Mouse (Mus musculus): ENCODE data around the gene Ndufa4l2. TPM values are rescaled to one million over a fixed set of nuclear protein-coding genes. Genes with fewer than 3 reads are reported as not detected.

Ndufa4l2 gene
- polyA plus RNA-seq, 1 experiment from 2014 or later = 5.2 TPM

DNA sequence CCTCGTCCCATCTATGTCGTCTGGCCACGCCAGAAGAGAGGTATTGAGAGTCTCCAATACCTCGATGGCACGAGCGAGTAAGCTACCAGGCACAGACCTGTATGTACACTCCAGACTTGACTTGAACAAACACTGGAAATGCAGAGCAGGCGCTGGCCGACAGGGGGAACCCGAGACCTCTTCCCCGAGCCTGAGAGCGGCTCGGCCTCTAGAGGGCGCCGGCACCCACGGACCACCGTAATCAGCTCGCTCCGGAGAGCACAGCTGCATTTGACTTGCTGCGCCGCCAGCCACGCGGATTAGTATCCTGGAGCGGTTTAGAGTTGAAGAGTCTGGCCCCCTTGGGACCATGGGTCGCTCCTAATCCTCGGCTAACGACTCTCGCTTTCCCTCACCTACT is 2.0 kb upstream of the Ndufa4l2 start:
- H3K4me1 ChIP-seq = peaks cover 100% of the 10 kb centered on the region
- 0 out of 2 replicates have a peak, but pooled peaks cover 3% of the 10 kb centered on the region for H3K9me3 ChIP-seq (replicated peaks)
- peak overlapping the region; percentile 89 for H3K27ac ChIP-seq (replicated peaks)
- peak overlapping the region; percentile 62 for H3K4me3 ChIP-seq
- H3K27me3 ChIP-seq (ENCODE audit: low read depth, poor library complexity, severe bottlenecking) = peaks cover 100% of the 10 kb centered on the region
- under 1% methylated on average over 27 of the region's 27 CpGs for WGBS
- peak; percentile 97 for DNase-seq (ENCODE audit: low spot score)
- peaks cover 10% of the 10 kb centered on the region for H3K36me3 ChIP-seq

- peaks cover 99% of the 10 kb centered on the region for H3K4me1 ChIP-seq
- DNase-seq (ENCODE audit: low spot score) = peak; percentile 67
- WGBS = under 1% methylated on average over 16 of the region's 16 CpGs
- peak overlapping the region; percentile 62 for H3K4me3 ChIP-seq
- peaks cover 18% of the 10 kb centered on the region for H3K36me3 ChIP-seq
- H3K9me3 ChIP-seq (replicated peaks) = 0 out of 2 replicates have a peak, but pooled peaks cover 8% of the 10 kb centered on the region
- peak overlapping the region; percentile 89 for H3K27ac ChIP-seq (replicated peaks)
- peaks cover 100% of the 10 kb centered on the region for H3K27me3 ChIP-seq (ENCODE audit: low read depth, poor library complexity, severe bottlenecking)
Observed at GRCm38 (mm10) chr10:127513501-127514091, 1.2 kb upstream of the Ndufa4l2 start.

DNA sequence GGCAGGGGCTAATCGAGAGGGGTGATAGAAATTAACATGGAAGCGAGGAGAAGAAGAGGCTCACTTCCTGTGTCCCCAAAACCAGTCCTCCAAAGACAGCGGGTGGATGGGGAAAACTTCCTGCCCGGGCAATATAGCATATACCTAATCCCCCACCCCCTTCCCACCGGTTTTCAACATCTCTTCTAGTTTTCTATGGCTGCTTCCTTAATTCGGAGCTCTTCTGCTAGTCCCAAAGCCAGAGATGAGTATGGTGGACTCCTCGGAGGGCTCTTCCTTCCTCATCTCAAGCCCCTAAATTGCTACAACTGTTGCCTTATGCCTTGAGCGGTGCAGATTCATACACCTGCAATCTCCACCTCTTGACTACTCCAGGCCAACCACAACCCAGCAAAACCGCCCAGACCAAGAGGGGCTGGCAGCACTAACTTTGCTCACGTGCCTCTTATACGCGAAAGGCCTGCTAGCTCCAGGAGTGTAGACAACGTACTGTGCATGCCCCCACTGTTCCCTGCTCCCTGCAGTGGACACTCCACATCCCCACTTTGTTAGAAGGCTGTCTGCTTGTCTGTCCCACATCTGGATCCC is 562 bp upstream of the Ndufa4l2 start:
- Histone ChIP-seq H3K27me3 (ENCODE audit: low read depth, poor library complexity, severe bottlenecking) (peaks cover 100% of the 10 kb centered on the region), H3K4me3 (peak overlapping the region; percentile 62), H3K36me3 (peaks cover 24% of the 10 kb centered on the region), H3K27ac (replicated peaks) (peak overlapping the region; percentile 89), H3K9me3 (replicated peaks) (0 out of 2 replicates have a peak, but pooled peaks cover 8% of the 10 kb centered on the region), H3K4me1 (peaks cover 94% of the 10 kb centered on the region)
- 8% methylated on average over 13 of the region's 13 CpGs for WGBS
- DNase-seq (ENCODE audit: low spot score) = no peak

DNA sequence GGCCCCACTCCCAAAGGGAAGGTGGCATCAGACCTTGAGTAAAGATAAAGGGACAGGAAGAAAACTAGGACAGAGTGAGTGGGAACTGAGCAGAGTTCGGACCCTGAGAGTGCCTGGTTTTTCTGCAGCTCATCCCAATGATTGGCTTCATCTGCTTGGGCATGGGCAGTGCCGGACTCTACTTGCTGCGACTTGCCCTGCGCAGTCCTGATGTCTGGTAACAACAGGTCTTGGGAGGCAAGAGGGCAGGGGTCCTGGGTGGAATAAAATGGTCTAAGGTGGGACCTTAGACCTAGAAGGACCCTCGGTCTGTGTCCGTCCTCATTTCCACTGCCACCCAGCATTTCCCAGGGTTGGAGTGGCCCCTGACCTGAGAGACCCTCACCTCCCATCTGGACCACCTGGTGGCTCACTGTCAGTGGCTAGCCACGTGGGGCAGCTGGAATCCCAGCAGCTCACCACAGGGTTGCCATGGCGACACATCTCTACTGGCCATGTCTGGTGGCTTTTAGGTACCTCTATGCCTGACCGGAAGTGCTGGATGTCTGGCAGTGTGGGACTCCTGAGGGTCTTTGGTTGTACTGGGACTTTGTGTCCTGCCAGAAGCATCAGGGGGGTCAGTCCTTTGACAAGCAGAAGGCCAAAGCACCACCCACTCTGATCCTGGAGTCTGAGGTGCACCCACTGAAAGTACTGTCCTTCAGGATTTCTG is 660 bp downstream of the Ndufa4l2 start:
- 24% methylated on average over 9 of the region's 9 CpGs for WGBS
- Histone ChIP-seq H3K36me3 (peaks cover 37% of the 10 kb centered on the region), H3K27ac (replicated peaks) (0 out of 2 replicates have a peak overlapping the region, but pooled peaks have one; percentile 39), H3K4me1 (peaks cover 90% of the 10 kb centered on the region), H3K27me3 (ENCODE audit: low read depth, poor library complexity, severe bottlenecking) (peaks cover 100% of the 10 kb centered on the region), H3K9me3 (replicated peaks) (peaks cover 15% of the 10 kb centered on the region; the same call in 1 of the 2 replicates), H3K4me3 (peak overlapping the region; percentile 22)
- DNase-seq (ENCODE audit: low spot score) = peak; percentile 59

GRCm38 (mm10) chr10:127515983-127516459 is 1.3 kb downstream of the Ndufa4l2 start:
- peaks cover 99% of the 10 kb centered on the region for H3K27me3 ChIP-seq (ENCODE audit: low read depth, poor library complexity, severe bottlenecking)
- 10% methylated on average over 8 of the region's 8 CpGs for whole genome bisulfite sequencing
- peaks cover 90% of the 10 kb centered on the region for H3K4me1 ChIP-seq
- peaks cover 15% of the 10 kb centered on the region; the same call in 1 of the 2 replicates for H3K9me3 ChIP-seq (replicated peaks)
- peaks cover 41% of the 10 kb centered on the region for H3K36me3 ChIP-seq
- peak overlapping the region; percentile 44 for H3K4me3 ChIP-seq
- peak overlapping the region; percentile 75; the same call in 1 of the 2 replicates for H3K27ac ChIP-seq (replicated peaks)
- DNase-seq (ENCODE audit: low spot score) = peak; percentile 33

- WGBS = 6% methylated on average over 30 of the region's 30 CpGs
- Histone ChIP-seq H3K9me3 (replicated peaks) (peaks cover 15% of the 10 kb centered on the region; the same call in 1 of the 2 replicates), H3K4me1 (peaks cover 90% of the 10 kb centered on the region), H3K36me3 (peaks cover 41% of the 10 kb centered on the region), H3K27me3 (ENCODE audit: low read depth, poor library complexity, severe bottlenecking) (peaks cover 92% of the 10 kb centered on the region), H3K4me3 (peak overlapping the region; percentile 44), H3K27ac (replicated peaks) (peak overlapping the region; percentile 75)
- DNase-seq (ENCODE audit: low spot score) = peak; percentile 66
Observed at GRCm38 (mm10) chr10:127516576-127517260, 2.0 kb downstream of the Ndufa4l2 start.

DNA sequence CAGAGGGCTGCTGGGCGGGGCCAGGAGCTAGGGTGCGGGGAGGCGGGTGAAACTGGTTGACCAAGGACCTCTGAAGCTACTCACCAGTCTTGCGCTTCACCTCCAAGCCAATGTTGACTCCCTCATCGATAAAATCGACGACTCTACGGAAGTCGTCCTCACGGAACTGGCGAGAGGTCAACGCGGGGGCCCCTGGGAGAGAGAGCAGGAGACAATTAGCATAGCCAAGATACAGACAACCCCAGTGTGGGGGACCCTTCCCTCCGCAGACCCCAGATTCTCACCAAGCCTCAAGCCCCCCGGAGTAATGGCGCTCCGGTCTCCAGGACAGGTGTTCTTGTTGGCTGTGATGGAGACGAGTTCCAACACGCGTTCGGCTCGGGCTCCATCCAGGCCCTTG is 3.2 kb downstream of the Ndufa4l2 start:
- Histone ChIP-seq H3K4me1 (peaks cover 82% of the 10 kb centered on the region), H3K36me3 (peaks cover 41% of the 10 kb centered on the region), H3K4me3 (no peak overlapping the region), H3K9me3 (replicated peaks) (peaks cover 15% of the 10 kb centered on the region; the same call in 1 of the 2 replicates), H3K27me3 (ENCODE audit: low read depth, poor library complexity, severe bottlenecking) (peaks cover 83% of the 10 kb centered on the region), H3K27ac (replicated peaks) (no peak overlapping the region)
- WGBS = 91% methylated on average over 22 of the region's 22 CpGs
- DNase-seq (ENCODE audit: low spot score) = no peak

- Histone ChIP-seq H3K9me3 (replicated peaks) (peaks cover 15% of the 10 kb centered on the region; the same call in 1 of the 2 replicates), H3K4me1 (peaks cover 70% of the 10 kb centered on the region), H3K4me3 (no peak overlapping the region), H3K36me3 (peaks cover 41% of the 10 kb centered on the region), H3K27ac (replicated peaks) (no peak overlapping the region), H3K27me3 (ENCODE audit: low read depth, poor library complexity, severe bottlenecking) (peaks cover 83% of the 10 kb centered on the region)
- no peak for DNase-seq (ENCODE audit: low spot score)
- WGBS = 92% methylated on average over 25 of the region's 26 CpGs
Observed at GRCm38 (mm10) chr10:127519041-127519701, 4.4 kb downstream of the Ndufa4l2 start.

GRCm38 (mm10) chr10:127519903-127520713 is 5.3 kb downstream of the Ndufa4l2 start:
- no peak for DNase-seq (ENCODE audit: low spot score)
- 93% methylated on average over 37 of the region's 37 CpGs for WGBS

DNA sequence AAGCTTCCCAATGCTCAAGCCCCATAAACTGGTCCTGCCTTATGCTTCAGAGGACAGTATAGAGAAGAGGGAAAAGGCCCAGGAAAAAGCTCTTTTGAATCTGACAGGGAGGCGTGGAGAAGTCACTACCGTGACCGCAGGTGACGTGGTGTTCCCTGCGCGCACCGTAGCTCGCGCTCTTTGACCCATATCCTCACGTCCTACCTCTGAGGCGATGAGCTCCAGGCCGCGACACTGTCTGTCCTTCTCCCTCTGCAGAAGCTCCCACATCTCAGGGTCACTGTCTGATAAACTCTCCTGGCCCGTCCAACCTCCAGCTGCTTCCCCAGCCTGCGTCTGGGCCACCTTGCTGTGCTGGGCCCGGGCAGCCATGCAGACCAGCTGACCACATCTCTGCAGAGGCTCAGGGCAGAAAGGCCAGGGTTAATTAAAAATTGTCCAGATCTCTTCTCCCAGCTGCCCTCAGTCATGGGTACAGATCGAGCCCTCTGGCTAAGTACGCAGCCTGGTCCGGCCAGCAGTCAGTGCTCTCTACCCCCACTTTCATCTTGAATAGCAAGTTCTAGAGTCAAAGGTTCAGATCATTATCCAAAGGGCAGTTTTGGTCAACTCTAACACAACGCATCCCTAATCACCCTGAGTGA is 6.1 kb downstream of the Ndufa4l2 start:
- 0 out of 2 replicates have a peak overlapping the region, but pooled peaks have one; percentile 17 for H3K27ac ChIP-seq (replicated peaks)
- H3K4me3 ChIP-seq = peak overlapping the region; percentile 69
- peaks cover 15% of the 10 kb centered on the region; the same call in 1 of the 2 replicates for H3K9me3 ChIP-seq (replicated peaks)
- peaks cover 83% of the 10 kb centered on the region for H3K27me3 ChIP-seq (ENCODE audit: low read depth, poor library complexity, severe bottlenecking)
- no peak for DNase-seq (ENCODE audit: low spot score)
- H3K36me3 ChIP-seq = peaks cover 41% of the 10 kb centered on the region
- peaks cover 70% of the 10 kb centered on the region for H3K4me1 ChIP-seq
- WGBS = 82% methylated on average over 20 of the region's 20 CpGs

More at GRCm38 (mm10) chr10:127519903-127520713, 5.3 kb downstream of the Ndufa4l2 start:
- Histone ChIP-seq H3K36me3 (peaks cover 41% of the 10 kb centered on the region), H3K4me1 (peaks cover 70% of the 10 kb centered on the region), H3K27ac (replicated peaks) (peak overlapping the region; percentile 17; the same call in 1 of the 2 replicates), H3K9me3 (replicated peaks) (peaks cover 15% of the 10 kb centered on the region; the same call in 1 of the 2 replicates), H3K27me3 (ENCODE audit: low read depth, poor library complexity, severe bottlenecking) (peaks cover 83% of the 10 kb centered on the region), H3K4me3 (no peak overlapping the region; the same call in 1 of the 2 replicates)
